Mouse (Mus musculus): Measurements from ENCODE around the gene Yy2.

The Yy2 gene

DNA sequence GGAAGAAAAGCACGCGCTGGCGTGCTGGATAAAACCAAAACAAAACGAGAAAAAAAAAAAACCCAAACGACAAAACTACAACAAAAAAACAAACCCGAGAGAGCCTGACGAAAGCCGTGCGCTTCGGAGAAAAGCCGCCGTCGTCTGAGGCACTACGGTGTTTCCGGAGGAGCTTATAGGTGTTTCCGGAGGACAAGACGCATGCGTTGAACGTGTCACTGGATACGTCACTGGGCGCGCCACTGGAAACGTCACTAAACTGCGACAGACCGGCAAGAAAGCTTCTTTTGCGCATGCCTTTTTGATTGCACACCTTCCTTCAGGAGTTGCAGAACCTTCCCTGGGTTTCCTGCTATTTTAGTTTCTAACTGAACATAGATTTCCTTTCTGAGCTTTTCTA lies at the start of gene Yy2:
Yy2 (minus strand) TSS at position 146 of the 400 bp plus-strand sequence.
- DNase-seq, result no peak

DNA sequence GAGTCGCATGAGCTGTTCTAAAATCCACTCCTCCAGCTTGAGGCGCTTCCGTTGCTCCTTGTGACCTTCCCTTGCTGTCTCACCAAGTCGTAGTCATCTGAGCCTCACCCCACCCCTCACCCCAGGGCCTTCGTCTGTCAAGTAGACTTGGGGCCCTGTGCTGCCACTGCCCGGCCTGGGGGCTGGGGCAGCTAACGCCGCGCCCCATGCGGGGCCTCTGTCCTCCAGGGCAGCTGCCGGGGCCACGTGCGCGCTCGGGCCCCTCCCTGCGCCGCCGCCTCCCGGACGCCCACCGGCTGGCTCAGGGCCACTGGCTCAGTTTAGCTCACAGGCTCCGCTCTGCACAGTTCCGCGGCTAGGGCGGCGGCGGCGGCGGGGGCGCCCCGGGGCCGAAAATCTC lies 44.1 kb upstream of the Yy2 start:
- peak in 1 of 2 experiments; percentile 14 for DNase-seq

DNA sequence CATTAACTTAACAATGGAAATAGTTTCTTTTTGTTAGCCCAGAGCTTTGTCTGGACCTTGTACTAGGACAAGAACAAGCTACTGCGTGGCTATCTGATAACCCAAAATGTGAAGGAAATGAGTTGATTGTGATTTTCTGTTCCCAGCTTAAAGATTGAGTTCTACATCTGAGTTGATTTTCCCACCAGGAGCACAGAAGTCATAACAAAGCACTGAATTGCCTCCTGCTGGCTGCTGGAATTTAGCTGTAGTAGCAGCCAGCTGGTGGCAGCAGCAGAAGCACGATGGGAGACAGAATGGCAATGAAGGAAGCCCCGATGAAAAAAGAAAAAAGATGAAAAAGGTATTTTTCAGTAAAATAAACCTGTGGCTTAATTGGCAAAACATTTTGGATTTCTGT lies 32.7 kb upstream of the Yy2 start:
- peak; percentile 33 to 51 for DNase-seq

DNA sequence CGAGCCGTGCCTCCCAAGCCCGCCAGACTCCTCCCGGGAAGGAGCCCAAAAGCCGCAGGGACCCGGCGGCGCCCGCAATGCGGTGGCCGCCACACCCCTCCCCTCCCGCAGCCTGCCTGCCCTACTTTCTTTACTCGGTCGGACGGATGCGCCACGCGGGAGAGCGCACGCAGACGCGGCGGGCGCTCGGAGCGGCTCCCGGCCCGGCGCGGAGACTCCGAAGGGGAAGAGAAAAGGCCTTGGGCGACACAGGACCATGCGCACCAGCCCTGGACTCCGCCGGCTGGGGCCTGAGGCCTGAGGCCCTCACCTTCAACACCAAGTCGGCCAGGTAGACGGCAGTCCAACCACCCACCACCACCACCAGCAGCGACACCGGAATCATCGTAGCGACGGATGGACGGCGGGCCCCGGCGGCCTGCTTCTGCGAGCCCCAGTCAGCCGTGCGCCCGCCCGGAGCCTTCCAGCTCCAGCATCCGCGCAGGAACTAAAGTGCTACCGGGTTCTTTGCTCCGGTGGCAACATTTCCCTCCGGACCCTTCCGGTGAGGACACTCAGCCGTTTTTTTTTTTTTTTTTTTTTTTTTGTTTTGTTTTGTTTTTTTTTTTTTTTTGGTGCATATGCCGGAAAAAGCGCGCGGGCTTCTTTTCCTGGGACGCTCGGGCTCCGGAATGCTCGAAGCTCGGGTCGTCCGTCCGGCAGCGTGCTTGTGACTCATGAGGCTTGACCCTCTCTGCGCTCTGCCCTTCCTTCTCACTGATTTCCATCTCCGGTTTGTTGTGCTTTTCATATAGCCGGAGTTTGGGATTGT lies 29.6 kb upstream of the Yy2 start, which contains the start of gene Mbtps2:
Mbtps2 (minus strand) TSS at position 530 of the 811 bp plus-strand sequence.
- DNase-seq, result peak; percentile 76 to 82

DNA sequence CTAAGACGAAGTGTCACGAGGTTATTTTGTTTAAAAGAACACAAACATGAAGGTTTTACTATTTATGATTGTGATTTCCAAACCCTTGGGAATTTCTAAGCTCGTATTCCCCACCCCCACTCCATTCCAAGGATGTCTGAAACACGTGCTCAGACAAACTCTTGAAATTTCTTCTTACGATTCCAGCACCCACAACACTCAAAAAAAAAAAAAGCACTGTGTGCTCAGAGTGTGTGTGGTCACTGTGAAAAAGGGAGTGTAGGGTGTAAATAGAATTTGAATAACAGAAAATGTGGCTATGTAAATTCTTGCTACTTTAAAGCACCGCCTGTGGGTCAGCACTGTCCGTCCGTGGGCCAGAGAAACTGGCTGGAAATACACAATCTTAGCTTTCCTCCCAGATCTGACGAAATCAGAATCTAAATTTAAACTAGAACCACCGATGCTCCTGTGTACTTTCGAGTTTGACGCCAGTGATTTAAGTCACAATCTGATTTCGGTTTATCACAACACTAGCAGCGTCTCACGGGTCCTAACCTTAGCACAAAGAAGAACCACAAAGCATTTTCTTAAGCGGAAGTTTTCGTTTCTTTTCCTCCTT lies 28.9 kb upstream of the Yy2 start:
- DNase-seq, result no peak

DNA sequence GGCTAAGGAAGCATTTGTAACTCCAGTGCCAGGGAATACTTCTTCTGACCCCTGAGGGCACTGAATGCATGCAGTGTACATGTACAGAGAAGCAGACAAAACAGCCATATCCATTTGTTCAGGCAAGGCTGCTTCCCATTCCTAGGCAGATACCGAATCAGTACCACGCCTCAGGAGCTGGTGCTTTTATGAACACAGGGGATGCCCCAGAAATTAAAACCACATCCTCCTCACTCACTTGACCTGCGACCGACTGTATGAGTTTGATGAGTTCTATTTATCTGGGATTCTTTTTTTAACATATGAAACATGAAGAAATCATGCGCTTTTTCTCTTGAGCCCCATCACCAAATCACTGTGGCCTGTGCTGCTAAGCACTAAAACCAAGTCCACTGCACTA lies 28.0 kb upstream of the Yy2 start:
- DNase-seq, result no peak

DNA sequence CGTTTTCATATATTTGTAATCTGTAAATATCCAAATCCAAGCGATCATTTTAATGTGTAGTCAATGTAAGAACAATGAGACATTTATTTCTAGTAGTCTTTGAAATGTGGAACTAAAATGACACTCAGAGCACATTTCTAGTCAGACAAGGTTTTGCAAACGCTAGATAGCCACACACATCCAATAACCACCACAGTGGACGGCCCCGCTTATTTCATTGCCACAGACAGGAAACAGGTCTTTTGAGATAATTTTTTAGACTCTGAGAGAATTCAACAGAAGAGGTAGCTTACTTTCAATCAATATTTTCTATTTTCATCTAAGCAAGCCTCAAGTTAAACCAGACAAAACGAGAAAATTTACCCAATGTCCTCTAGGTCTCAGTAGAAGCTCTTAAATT lies 27.1 kb upstream of the Yy2 start:
- no peak for DNase-seq

DNA sequence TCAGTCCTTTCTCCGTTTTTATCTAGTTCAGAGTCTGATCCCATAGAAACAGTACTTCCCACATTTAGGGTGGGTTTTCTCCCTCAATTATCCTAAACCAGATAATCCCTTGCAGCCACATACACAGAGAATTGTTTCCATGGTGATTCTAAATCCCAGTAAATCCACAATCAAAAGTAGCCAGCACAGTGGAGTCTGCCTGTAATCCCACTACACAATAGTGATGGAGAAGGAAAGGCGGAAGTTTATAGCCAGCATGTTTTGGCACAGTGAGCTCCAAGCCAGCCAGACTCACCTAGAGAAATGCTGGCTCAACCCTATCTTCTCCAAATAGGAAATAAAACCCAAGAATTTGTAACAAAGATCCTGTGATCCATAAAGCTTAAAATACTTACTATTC lies 25.8 kb upstream of the Yy2 start:
- no peak for DNase-seq

DNA sequence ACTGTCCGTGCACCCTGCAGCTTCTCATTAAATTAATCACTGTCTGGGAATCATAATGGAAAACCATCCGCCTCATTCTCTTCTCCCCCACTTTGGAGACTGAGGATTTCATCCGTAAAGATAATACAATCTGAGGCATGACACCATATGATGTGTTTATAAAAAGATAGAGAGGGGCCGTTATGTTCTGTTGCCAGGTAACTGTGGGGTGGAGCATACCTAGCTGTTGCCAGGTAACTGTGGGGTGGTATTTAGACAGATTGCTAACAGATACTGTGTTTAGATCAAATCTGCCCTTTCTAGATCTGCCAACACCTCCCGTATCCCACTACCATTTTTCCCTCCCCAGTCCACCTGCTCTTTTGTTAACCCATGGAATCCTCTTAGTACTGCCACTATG lies 18.2 kb upstream of the Yy2 start:
- DNase-seq, result peak; percentile 26 to 69

DNA sequence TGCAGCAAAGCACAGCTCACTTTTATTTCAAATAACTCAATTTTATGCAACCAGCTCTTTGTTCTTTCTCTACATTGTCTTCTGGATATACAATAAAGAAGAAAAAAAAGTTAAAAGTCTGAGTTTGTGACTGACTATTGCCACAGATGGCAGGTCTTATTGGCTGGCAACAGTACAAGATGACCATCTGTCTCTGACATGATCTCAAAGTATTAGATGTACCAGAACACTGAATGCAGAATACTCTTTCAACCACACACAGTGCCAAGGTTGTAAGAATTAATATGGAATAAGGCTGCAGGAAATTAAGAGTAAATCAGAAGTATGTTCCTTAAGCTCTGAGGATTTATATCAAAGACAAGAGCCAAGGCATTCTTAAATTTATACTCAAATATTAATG lies 17.6 kb upstream of the Yy2 start:
- DNase-seq, result peak; percentile 40 to 79

DNA sequence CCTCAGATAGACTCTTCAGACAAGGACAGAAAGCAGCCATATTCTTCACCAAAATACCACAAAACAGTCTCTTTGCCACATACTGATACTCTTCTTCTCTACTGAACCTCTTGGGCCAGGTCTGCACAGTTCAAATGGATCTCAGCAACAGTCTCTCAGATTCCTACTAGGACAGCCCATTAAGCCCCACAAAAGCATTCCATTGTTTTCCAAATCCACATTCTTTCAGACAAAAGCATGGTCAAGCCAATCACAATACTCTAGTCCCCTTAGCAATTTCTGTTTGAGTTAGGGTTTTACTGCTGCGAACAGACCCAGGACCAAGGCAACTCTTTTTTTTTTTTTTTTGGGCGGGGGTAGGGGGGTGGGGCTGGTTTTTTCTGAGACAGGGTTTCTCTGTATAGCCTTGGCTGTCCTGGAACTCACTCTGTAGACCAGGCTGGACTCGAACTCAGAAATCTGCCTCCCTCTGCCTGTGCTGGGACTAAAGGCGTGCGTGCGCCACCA lies 10.4 kb upstream of the Yy2 start:
- no peak for DNase-seq

DNA sequence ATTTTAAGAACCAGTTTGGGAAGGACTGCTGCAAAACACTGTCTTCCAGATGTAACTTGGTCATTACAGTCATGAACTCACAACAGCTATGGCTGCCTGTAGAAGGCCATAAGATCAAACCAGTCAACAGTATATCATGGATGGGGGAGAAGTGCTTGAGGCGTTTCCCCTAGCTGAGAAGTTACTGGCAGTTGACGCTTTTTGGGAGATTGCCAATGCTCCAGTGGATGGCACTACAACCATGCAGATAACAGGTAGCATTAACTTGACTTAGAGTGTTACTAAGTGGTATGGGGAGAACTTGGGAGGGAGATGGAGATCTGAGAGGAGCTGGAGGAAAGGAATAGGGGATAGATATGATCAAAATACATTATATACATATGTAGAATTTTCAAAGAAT lies 5.9 kb upstream of the Yy2 start:
- DNase-seq, result no peak

DNA sequence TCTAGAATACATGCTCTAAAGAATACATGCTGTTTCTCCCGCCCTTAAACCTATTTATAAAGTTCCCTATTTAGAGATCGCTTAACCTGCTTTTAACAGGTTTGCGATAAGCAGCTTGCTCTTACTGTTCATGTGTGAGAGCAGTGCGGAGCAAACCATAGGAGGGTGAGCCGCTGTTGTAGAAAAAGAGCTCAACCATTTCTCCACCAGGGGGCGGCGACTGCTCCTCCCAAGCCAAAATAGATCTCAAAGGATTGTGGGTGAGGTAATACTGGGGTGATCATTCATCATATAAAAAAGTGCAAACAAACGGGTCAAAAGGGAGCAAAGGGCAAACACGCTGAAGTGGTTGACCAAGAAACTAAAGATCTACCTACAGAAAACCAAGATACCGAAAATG lies 5.0 kb downstream of the Yy2 start:
- peak; percentile 15 to 41 for DNase-seq

DNA sequence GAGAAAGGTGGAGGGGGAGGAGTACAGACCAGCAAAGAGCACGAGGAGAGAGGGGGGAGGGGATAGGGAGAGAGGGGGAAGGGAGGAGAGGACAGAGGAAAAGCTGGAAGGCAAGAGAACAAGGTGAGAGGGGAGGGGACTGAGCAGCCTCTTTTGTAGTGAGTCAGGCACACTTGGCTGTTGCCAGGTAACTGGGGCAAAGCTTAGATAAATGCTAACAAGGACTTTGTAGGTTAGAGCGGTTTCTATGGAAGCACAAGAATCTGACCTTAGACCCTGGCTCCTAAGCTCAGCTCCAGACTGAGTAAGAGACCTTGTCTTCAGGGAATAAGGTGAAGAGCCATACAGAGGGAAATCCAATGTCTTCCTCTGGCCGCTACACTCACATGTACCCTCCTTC lies 21.7 kb downstream of the Yy2 start:
- DNase-seq, result no peak

Data from cerebellum, postnatal 14 days (tissue).